Mouse (Mus musculus): ENCODE measurements around the gene Baz2b. TPM values are rescaled to one million over a fixed set of nuclear protein-coding genes. Genes with fewer than 3 reads are reported as not detected.

The Baz2b gene
- polyA plus RNA-seq, 1 experiment: 276 TPM

- no peak for TF ChIP-seq CTCF (IDR thresholded peaks at IDR 0.05; ENCODE audit: insufficient read depth, low read depth, low read length)
- no peak for TF ChIP-seq POLR2A (IDR thresholded peaks at IDR 0.05; ENCODE audit: insufficient read depth, low read depth, low read length)
- Histone ChIP-seq H3K4me3 (ENCODE audit: insufficient read depth, low read depth, low read length) (no peak overlapping the region), H3K27ac (ENCODE audit: insufficient read depth, low read depth, low read length) (no peak overlapping the region), H3K4me1 (ENCODE audit: control insufficient read depth, insufficient read depth, low read length) (no peaks in the 10 kb centered on the region)
- 81% methylated on average over 10 of the region's 10 CpGs for WGBS
These were observed 77.2 kb downstream of the Baz2b start for GRCm38 (mm10) chr2:60132269-60133042.

DNA sequence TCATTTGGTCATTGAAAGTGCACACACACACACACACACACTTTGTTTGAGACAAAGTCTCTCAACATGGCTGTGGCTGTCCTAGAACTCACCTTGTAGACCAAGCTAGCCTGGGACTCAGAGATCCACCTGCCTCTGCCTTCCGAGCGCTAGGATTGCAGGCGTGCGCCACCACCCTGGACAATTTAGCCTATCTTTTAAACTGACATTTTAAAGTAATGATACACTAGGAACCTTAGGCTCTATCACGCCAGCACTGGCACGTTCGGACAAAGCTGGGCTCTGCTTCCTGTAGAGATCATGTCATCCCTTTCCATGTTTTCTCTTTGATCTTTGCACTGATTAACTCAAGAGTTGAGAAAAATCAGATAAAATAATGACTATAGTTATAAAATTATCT lies 81.0 kb downstream of the Baz2b start:
- no peak for TF ChIP-seq CTCF (IDR thresholded peaks at IDR 0.05; ENCODE audit: insufficient read depth, low read depth, low read length)
- TF ChIP-seq POLR2A (IDR thresholded peaks at IDR 0.05; ENCODE audit: insufficient read depth, low read depth, low read length): no peak
- 96% methylated on average over 7 of the region's 7 CpGs for WGBS
- Histone ChIP-seq H3K4me1 (ENCODE audit: control insufficient read depth, insufficient read depth, low read length) (no peaks in the 10 kb centered on the region; the same call in 1 of the 2 replicates), H3K27ac (ENCODE audit: insufficient read depth, low read depth, low read length) (no peak overlapping the region), H3K4me3 (ENCODE audit: insufficient read depth, low read depth, low read length) (no peak overlapping the region)

GRCm38 (mm10) chr2:60126831-60127230 lies 82.8 kb downstream of the Baz2b start:
- H3K4me3 ChIP-seq (ENCODE audit: insufficient read depth, low read depth, low read length): no peak overlapping the region
- no peak overlapping the region for H3K27ac ChIP-seq (ENCODE audit: insufficient read depth, low read depth, low read length)
- WGBS: 48% methylated on average over 7 of the region's 7 CpGs
- H3K4me1 ChIP-seq (ENCODE audit: control insufficient read depth, insufficient read depth, low read length): no peaks in the 10 kb centered on the region; the same call in 1 of the 2 replicates
- no peak for TF ChIP-seq POLR2A (IDR thresholded peaks at IDR 0.05; ENCODE audit: insufficient read depth, low read depth, low read length)
- no peak for TF ChIP-seq CTCF (IDR thresholded peaks at IDR 0.05; ENCODE audit: insufficient read depth, low read depth, low read length)

DNA sequence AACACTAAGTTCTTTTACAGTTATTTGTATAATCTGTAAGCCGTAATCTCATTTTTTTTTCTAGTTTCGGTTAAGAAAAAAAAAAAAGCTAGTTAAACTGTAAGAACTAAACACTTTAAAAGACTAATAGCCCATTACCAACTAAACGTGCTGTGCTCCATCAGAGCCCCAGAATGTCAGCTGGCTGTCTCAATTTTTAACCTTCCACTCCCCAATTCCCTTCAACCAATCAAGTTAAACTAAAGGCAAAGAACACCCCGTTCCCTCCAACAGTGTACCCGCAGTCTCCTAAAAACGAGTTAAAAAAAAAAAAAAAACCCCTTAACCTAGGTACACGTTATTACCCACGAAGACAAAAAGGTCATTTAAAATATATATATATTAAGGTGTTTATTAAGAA lies 83.3 kb downstream of the Baz2b start:
- WGBS: 45% methylated on average over 8 of the region's 8 CpGs
- no peak overlapping the region for H3K27ac ChIP-seq (ENCODE audit: insufficient read depth, low read depth, low read length)
- TF ChIP-seq CTCF (IDR thresholded peaks at IDR 0.05; ENCODE audit: insufficient read depth, low read depth, low read length): no peak
- no peak for TF ChIP-seq POLR2A (IDR thresholded peaks at IDR 0.05; ENCODE audit: insufficient read depth, low read depth, low read length)
- no peak overlapping the region for H3K4me3 ChIP-seq (ENCODE audit: insufficient read depth, low read depth, low read length)
- no peaks in the 10 kb centered on the region; the same call in 1 of the 2 replicates for H3K4me1 ChIP-seq (ENCODE audit: control insufficient read depth, insufficient read depth, low read length)

GRCm38 (mm10) chr2:60125049-60126004 lies 84.3 kb downstream of the Baz2b start:
- TF ChIP-seq POLR2A (IDR thresholded peaks at IDR 0.05; ENCODE audit: insufficient read depth, low read depth, low read length) (no peak; the same call in 1 of the 2 replicates), CTCF (IDR thresholded peaks at IDR 0.05; ENCODE audit: insufficient read depth, low read depth, low read length) (no peak)
- WGBS: 3% methylated on average over 73 of the region's 83 CpGs
- no peaks in the 10 kb centered on the region; the same call in 1 of the 2 replicates for H3K4me1 ChIP-seq (ENCODE audit: control insufficient read depth, insufficient read depth, low read length)
- peak overlapping the region; percentile 58 for H3K4me3 ChIP-seq (ENCODE audit: insufficient read depth, low read depth, low read length)
- H3K27ac ChIP-seq (ENCODE audit: insufficient read depth, low read depth, low read length): peak overlapping the region; percentile 63

GRCm38 (mm10) chr2:60124648-60125048 lies 85.0 kb downstream of the Baz2b start:
- Histone ChIP-seq H3K4me1 (ENCODE audit: control insufficient read depth, insufficient read depth, low read length) (no peaks in the 10 kb centered on the region; the same call in 1 of the 2 replicates), H3K27ac (ENCODE audit: insufficient read depth, low read depth, low read length) (peak overlapping the region; percentile 87), H3K4me3 (ENCODE audit: insufficient read depth, low read depth, low read length) (peak overlapping the region; percentile 58)
- no peak for TF ChIP-seq POLR2A (IDR thresholded peaks at IDR 0.05; ENCODE audit: insufficient read depth, low read depth, low read length)
- TF ChIP-seq CTCF (IDR thresholded peaks at IDR 0.05; ENCODE audit: insufficient read depth, low read depth, low read length): no peak
- 3% methylated on average over 47 of the region's 47 CpGs for WGBS

- no peak for TF ChIP-seq POLR2A (IDR thresholded peaks at IDR 0.05; ENCODE audit: insufficient read depth, low read depth, low read length)
- TF ChIP-seq CTCF (IDR thresholded peaks at IDR 0.05; ENCODE audit: insufficient read depth, low read depth, low read length): no peak
- Histone ChIP-seq H3K4me1 (ENCODE audit: control insufficient read depth, insufficient read depth, low read length) (no peaks in the 10 kb centered on the region; the same call in 1 of the 2 replicates), H3K4me3 (ENCODE audit: insufficient read depth, low read depth, low read length) (peak overlapping the region; percentile 58), H3K27ac (ENCODE audit: insufficient read depth, low read depth, low read length) (peak overlapping the region; percentile 87)
- 4% methylated on average over 13 of the region's 13 CpGs for WGBS
These were observed 85.6 kb downstream of the Baz2b start for GRCm38 (mm10) chr2:60123911-60124647.
